Mouse (Mus musculus): ENCODE results near the gene Fkbp5. TPM values are rescaled to one million over a fixed set of nuclear protein-coding genes. Genes with fewer than 3 reads are reported as not detected.
A peak's percentile ranks its signal among the peaks of the same experiment; 100 is the strongest.
"Not testable (repeated sequence)": the region's sequence is repeated elsewhere in the genome, so short reads cannot be mapped to it uniquely, and the experiment has no call there.

Gene Fkbp5
- polyA plus RNA-seq, 1 experiment from 2014 or later, result 22.0 TPM

- Histone ChIP-seq H3K27me3 (replicated peaks; ENCODE audit: control insufficient read depth, insufficient read depth, low read length) (peaks cover 11% of the 10 kb centered on the region), H3K27ac (ENCODE audit: low read length) (no peak overlapping the region), H3K4me1 (ENCODE audit: control insufficient read depth, insufficient read depth, low read length) (peaks cover 13% of the 10 kb centered on the region; the same call in 1 of the 2 replicates), H3K36me3 (ENCODE audit: control insufficient read depth, insufficient read depth, low read length) (no peaks in the 10 kb centered on the region), H3K9me3 (ENCODE audit: control insufficient read depth, low read length) (no peaks in the 10 kb centered on the region), H3K4me2 (ENCODE audit: low read depth, low read length) (no peak overlapping the region), H3K9ac (ENCODE audit: low read depth, low read length) (no peak overlapping the region), H3K4me3 (ENCODE audit: low read length) (no peak overlapping the region)
- 49% methylated on average over 5 of the region's 5 CpGs for WGBS
- peak; percentile 32; the same call in 1 of the 2 replicates for ATAC-seq
Observed at GRCm38 (mm10) chr17:28369056-28369455, 148.3 kb downstream of the Fkbp5 start.

GRCm38 (mm10) chr17:28368449-28368848, 148.9 kb downstream of the Fkbp5 start:
- no peaks in the 10 kb centered on the region for H3K9me3 ChIP-seq (ENCODE audit: control insufficient read depth, low read length)
- no peak overlapping the region for H3K27ac ChIP-seq (ENCODE audit: low read length)
- 0 out of 2 replicates have a peak overlapping the region, but pooled peaks have one; percentile 5 for H3K9ac ChIP-seq (ENCODE audit: low read depth, low read length)
- peaks cover 17% of the 10 kb centered on the region for H3K27me3 ChIP-seq (replicated peaks; ENCODE audit: control insufficient read depth, insufficient read depth, low read length)
- H3K4me2 ChIP-seq (ENCODE audit: low read depth, low read length), result no peak overlapping the region
- no peak overlapping the region for H3K4me3 ChIP-seq (ENCODE audit: low read length)
- 6% methylated on average over 13 of the region's 13 CpGs for WGBS
- H3K36me3 ChIP-seq (ENCODE audit: control insufficient read depth, insufficient read depth, low read length), result no peaks in the 10 kb centered on the region
- H3K4me1 ChIP-seq (ENCODE audit: control insufficient read depth, insufficient read depth, low read length), result peaks cover 13% of the 10 kb centered on the region; the same call in 1 of the 2 replicates
- ATAC-seq, result peak; percentile 26; the same call in 1 of the 2 replicates

- Histone ChIP-seq H3K4me2 (ENCODE audit: low read depth, low read length) (peak within 1 kb of the TSS; percentile 38), H3K27me3 (replicated peaks; ENCODE audit: control insufficient read depth, insufficient read depth, low read length) (peaks cover 24% of the 10 kb centered on the region), H3K36me3 (ENCODE audit: control insufficient read depth, insufficient read depth, low read length) (no peaks in the 10 kb centered on the region), H3K4me1 (ENCODE audit: control insufficient read depth, insufficient read depth, low read length) (peaks cover 24% of the 10 kb centered on the region), H3K27ac (ENCODE audit: low read length) (no peak within 1 kb of the TSS), H3K9me3 (ENCODE audit: control insufficient read depth, low read length) (no peaks in the 10 kb centered on the region), H3K9ac (ENCODE audit: low read depth, low read length) (peak within 1 kb of the TSS; percentile 7; the same call in 1 of the 2 replicates), H3K4me3 (ENCODE audit: low read length) (peak within 1 kb of the TSS; percentile 15)
- WGBS, result 40% methylated on average over 8 of the region's 8 CpGs
- no peak for ATAC-seq
Observed at GRCm38 (mm10) chr17:28365122-28365521, 152.2 kb downstream of the Fkbp5 start, which contains the start of gene Tulp1. Gene Tulp1, minus strand, starts transcription at chr17:28365222.

- H3K4me3 ChIP-seq (ENCODE audit: low read length), result no peak overlapping the region
Observed at GRCm38 (mm10) chr17:28363507-28363906, 153.8 kb downstream of the Fkbp5 start.

GRCm38 (mm10) chr17:28362653-28363292, 154.6 kb downstream of the Fkbp5 start:
- Histone ChIP-seq H3K27ac (ENCODE audit: low read length) (no peak overlapping the region), H3K4me2 (ENCODE audit: low read depth, low read length) (peak overlapping the region; percentile 57), H3K9ac (ENCODE audit: low read depth, low read length) (peak overlapping the region; percentile 54), H3K4me1 (ENCODE audit: control insufficient read depth, insufficient read depth, low read length) (peaks cover 20% of the 10 kb centered on the region), H3K4me3 (ENCODE audit: low read length) (peak overlapping the region; percentile 33), H3K27me3 (replicated peaks; ENCODE audit: control insufficient read depth, insufficient read depth, low read length) (peaks cover 32% of the 10 kb centered on the region), H3K36me3 (ENCODE audit: control insufficient read depth, insufficient read depth, low read length) (no peaks in the 10 kb centered on the region), H3K9me3 (ENCODE audit: control insufficient read depth, low read length) (0 out of 2 replicates have a peak, but pooled peaks cover 3% of the 10 kb centered on the region)
- no peak for ATAC-seq
- WGBS, result 7% methylated on average over 25 of the region's 25 CpGs

More at GRCm38 (mm10) chr17:28363507-28363906, 153.8 kb downstream of the Fkbp5 start:
- peak overlapping the region; percentile 57; the same call in 1 of the 2 replicates for H3K4me2 ChIP-seq (ENCODE audit: low read depth, low read length)
- H3K4me1 ChIP-seq (ENCODE audit: control insufficient read depth, insufficient read depth, low read length), result peaks cover 22% of the 10 kb centered on the region
- 0 out of 2 replicates have a peak overlapping the region, but pooled peaks have one; percentile 54 for H3K9ac ChIP-seq (ENCODE audit: low read depth, low read length)
- H3K9me3 ChIP-seq (ENCODE audit: control insufficient read depth, low read length), result 0 out of 2 replicates have a peak, but pooled peaks cover 3% of the 10 kb centered on the region
- H3K27me3 ChIP-seq (replicated peaks; ENCODE audit: control insufficient read depth, insufficient read depth, low read length), result peaks cover 27% of the 10 kb centered on the region
- no peak overlapping the region for H3K27ac ChIP-seq (ENCODE audit: low read length)
- ATAC-seq, result no peak
- WGBS, result 40% methylated on average over 6 of the region's 6 CpGs
- no peaks in the 10 kb centered on the region for H3K36me3 ChIP-seq (ENCODE audit: control insufficient read depth, insufficient read depth, low read length)

- H3K27me3 ChIP-seq (replicated peaks; ENCODE audit: control insufficient read depth, insufficient read depth, low read length), result peaks cover 32% of the 10 kb centered on the region
- peak overlapping the region; percentile 33 for H3K4me3 ChIP-seq (ENCODE audit: low read length)
- H3K4me2 ChIP-seq (ENCODE audit: low read depth, low read length), result peak overlapping the region; percentile 57
- peak overlapping the region; percentile 54; the same call in 1 of the 2 replicates for H3K9ac ChIP-seq (ENCODE audit: low read depth, low read length)
- no peaks in the 10 kb centered on the region for H3K36me3 ChIP-seq (ENCODE audit: control insufficient read depth, insufficient read depth, low read length)
- WGBS, result 41% methylated on average over 11 of the region's 11 CpGs
- H3K4me1 ChIP-seq (ENCODE audit: control insufficient read depth, insufficient read depth, low read length), result peaks cover 20% of the 10 kb centered on the region
- H3K27ac ChIP-seq (ENCODE audit: low read length), result no peak overlapping the region
- H3K9me3 ChIP-seq (ENCODE audit: control insufficient read depth, low read length), result 0 out of 2 replicates have a peak, but pooled peaks cover 3% of the 10 kb centered on the region
- ATAC-seq, result no peak
Observed at GRCm38 (mm10) chr17:28361921-28362652, 155.2 kb downstream of the Fkbp5 start.

- no peak overlapping the region for H3K27ac ChIP-seq (ENCODE audit: low read length)
- H3K4me2 ChIP-seq (ENCODE audit: low read depth, low read length), result no peak overlapping the region
- no peak overlapping the region for H3K9ac ChIP-seq (ENCODE audit: low read depth, low read length)
- H3K9me3 ChIP-seq (ENCODE audit: control insufficient read depth, low read length), result 0 out of 2 replicates have a peak, but pooled peaks cover 3% of the 10 kb centered on the region
- peaks cover 20% of the 10 kb centered on the region for H3K4me1 ChIP-seq (ENCODE audit: control insufficient read depth, insufficient read depth, low read length)
- peaks cover 29% of the 10 kb centered on the region for H3K27me3 ChIP-seq (replicated peaks; ENCODE audit: control insufficient read depth, insufficient read depth, low read length)
- 70% methylated on average over 9 of the region's 9 CpGs for whole genome bisulfite sequencing
- no peak for ATAC-seq
- H3K4me3 ChIP-seq (ENCODE audit: low read length), result no peak overlapping the region
- H3K36me3 ChIP-seq (ENCODE audit: control insufficient read depth, insufficient read depth, low read length), result no peaks in the 10 kb centered on the region
Observed at GRCm38 (mm10) chr17:28360531-28361277, 156.6 kb downstream of the Fkbp5 start.

GRCm38 (mm10) chr17:28358576-28359261, 158.6 kb downstream of the Fkbp5 start:
- not testable (repeated sequence) for H3K36me3 ChIP-seq (ENCODE audit: control insufficient read depth, insufficient read depth, low read length); H3K4me3 ChIP-seq (ENCODE audit: low read length); H3K4me2 ChIP-seq (ENCODE audit: low read depth, low read length); H3K9me3 ChIP-seq (ENCODE audit: control insufficient read depth, low read length); H3K9ac ChIP-seq (ENCODE audit: low read depth, low read length); H3K27ac ChIP-seq (ENCODE audit: low read length)
- 0 out of 2 replicates have a peak, but pooled peaks have one; percentile 10 for ATAC-seq
- WGBS, result 21% methylated on average over 24 of the region's 24 CpGs
- Histone ChIP-seq H3K27me3 (replicated peaks; ENCODE audit: control insufficient read depth, insufficient read depth, low read length) (peaks cover 18% of the 10 kb centered on the region), H3K4me1 (ENCODE audit: control insufficient read depth, insufficient read depth, low read length) (peaks cover 11% of the 10 kb centered on the region)

Measured in intestine, embryonic 16.5 days (tissue).